Mouse (Mus musculus): ENCODE measurements around the gene Tmem141. TPM values are rescaled to one million over a fixed set of nuclear protein-coding genes. Genes with fewer than 3 reads are reported as not detected.

The Tmem141 gene
- polyA plus RNA-seq (2015; fragmentation: Nextera tagmentation; extraction: Ambion mirVana): 32.4 and 33.3 TPM in 2 replicates

- WGBS: 5% methylated on average over 34 of the region's 34 CpGs
- H3K27ac ChIP-seq (replicated peaks): peak within 1 kb of the TSS; percentile 77
- H3K4me1 ChIP-seq (replicated peaks; ENCODE audit: control insufficient read depth, insufficient read depth): no peaks in the 10 kb centered on the region
- H3K9me3 ChIP-seq (ENCODE audit: control insufficient read depth, low read length): no peaks in the 10 kb centered on the region
- peak; percentile 95 for ATAC-seq (ENCODE audit: low FRiP score, low TSS enrichment)
- peak within 1 kb of the TSS; percentile 65 for H3K9ac ChIP-seq (ENCODE audit: low read length)
- H3K27me3 ChIP-seq (ENCODE audit: control insufficient read depth, insufficient read depth, low read length): no peaks in the 10 kb centered on the region
- peak within 1 kb of the TSS; percentile 86 for H3K4me2 ChIP-seq (replicated peaks; ENCODE audit: low read depth)
- no peaks in the 10 kb centered on the region for H3K36me3 ChIP-seq (ENCODE audit: control insufficient read depth, insufficient read depth, low read length)
- TF ChIP-seq CTCF (IDR thresholded peaks at IDR 0.05; ENCODE audit: low read depth): peak; percentile 81
- no peak for TF ChIP-seq EP300 (optimal IDR thresholded peaks at IDR 0.05)
- H3K4me3 ChIP-seq (ENCODE audit: low read depth, low read length): peak within 1 kb of the TSS; percentile 54
- peak; percentile 94 for DNase-seq (ENCODE audit: low spot score)
Measured at GRCm38 (mm10) chr2:25621229-25622200, at the start of gene Tmem141. Gene Tmem141, minus strand, starts transcription at chr2:25622005.

GRCm38 (mm10) chr2:25666516-25666915, 44.7 kb upstream of the Tmem141 start:
- Histone ChIP-seq H3K9ac (ENCODE audit: low read length) (no peak overlapping the region), H3K36me3 (ENCODE audit: control insufficient read depth, insufficient read depth, low read length) (no peaks in the 10 kb centered on the region), H3K9me3 (ENCODE audit: control insufficient read depth, low read length) (no peaks in the 10 kb centered on the region), H3K4me2 (replicated peaks; ENCODE audit: low read depth) (no peak overlapping the region), H3K27ac (replicated peaks) (no peak overlapping the region), H3K4me1 (replicated peaks; ENCODE audit: control insufficient read depth, insufficient read depth) (no peaks in the 10 kb centered on the region), H3K27me3 (ENCODE audit: control insufficient read depth, insufficient read depth, low read length) (no peaks in the 10 kb centered on the region), H3K4me3 (ENCODE audit: low read depth, low read length) (no peak overlapping the region)
- no peak for ATAC-seq (ENCODE audit: low FRiP score, low TSS enrichment)
- DNase-seq (ENCODE audit: low spot score): no peak
- TF ChIP-seq EP300 (optimal IDR thresholded peaks at IDR 0.05) (no peak), CTCF (IDR thresholded peaks at IDR 0.05; ENCODE audit: low read depth) (no peak)
- WGBS: 62% methylated on average over 1 of the region's 1 CpGs

DNA sequence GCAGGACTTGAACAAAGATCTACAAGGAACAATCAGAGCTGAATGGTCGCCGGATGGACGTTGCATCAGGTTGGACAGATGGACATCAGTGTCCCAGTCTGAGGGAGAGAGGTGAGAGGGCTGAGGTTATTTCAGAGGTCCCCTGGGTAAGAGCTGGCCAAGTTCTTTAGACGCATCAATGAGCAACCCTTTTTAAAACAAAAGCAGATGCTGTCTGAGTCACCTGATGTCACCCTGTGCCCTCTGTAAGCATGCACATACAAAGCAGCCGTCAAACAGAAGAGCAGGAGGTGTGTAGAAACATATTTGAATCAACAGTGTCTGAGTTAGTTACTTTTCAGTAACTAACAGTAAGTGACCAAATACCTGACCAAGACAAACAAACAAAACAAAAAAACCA, 42.3 kb upstream of the Tmem141 start:
- 76% methylated on average over 5 of the region's 5 CpGs for WGBS
- Histone ChIP-seq H3K9ac (ENCODE audit: low read length) (no peak overlapping the region), H3K36me3 (ENCODE audit: control insufficient read depth, insufficient read depth, low read length) (no peaks in the 10 kb centered on the region), H3K9me3 (ENCODE audit: control insufficient read depth, low read length) (no peaks in the 10 kb centered on the region), H3K27ac (replicated peaks) (no peak overlapping the region), H3K27me3 (ENCODE audit: control insufficient read depth, insufficient read depth, low read length) (no peaks in the 10 kb centered on the region), H3K4me3 (ENCODE audit: low read depth, low read length) (no peak overlapping the region), H3K4me1 (replicated peaks; ENCODE audit: control insufficient read depth, insufficient read depth) (no peaks in the 10 kb centered on the region), H3K4me2 (replicated peaks; ENCODE audit: low read depth) (no peak overlapping the region)
- DNase-seq (ENCODE audit: low spot score): no peak
- TF ChIP-seq EP300 (optimal IDR thresholded peaks at IDR 0.05) (no peak), CTCF (IDR thresholded peaks at IDR 0.05; ENCODE audit: low read depth) (no peak)
- no peak for ATAC-seq (ENCODE audit: low FRiP score, low TSS enrichment)

DNA sequence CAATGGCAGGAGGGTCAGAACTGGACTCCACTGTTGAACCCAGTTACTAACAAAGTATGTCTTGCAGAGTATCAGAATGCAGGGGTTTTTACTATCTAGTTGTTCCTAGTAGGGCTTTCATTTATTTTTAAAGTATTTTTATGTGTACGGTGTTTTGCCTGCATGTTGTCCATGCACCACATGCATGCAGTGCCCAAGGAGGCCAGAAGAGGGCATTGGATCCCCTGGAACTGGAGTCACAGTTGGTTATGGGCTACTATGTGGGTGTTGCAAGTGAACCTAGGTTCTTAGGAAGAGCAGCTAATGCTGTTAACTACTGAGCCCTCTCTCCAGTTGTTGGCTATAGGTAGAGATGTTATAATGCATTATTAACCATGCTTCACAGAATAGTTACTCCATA, 41.7 kb upstream of the Tmem141 start:
- Histone ChIP-seq H3K9ac (ENCODE audit: low read length) (no peak overlapping the region), H3K4me3 (ENCODE audit: low read depth, low read length) (no peak overlapping the region), H3K4me1 (replicated peaks; ENCODE audit: control insufficient read depth, insufficient read depth) (no peaks in the 10 kb centered on the region), H3K4me2 (replicated peaks; ENCODE audit: low read depth) (no peak overlapping the region), H3K27me3 (ENCODE audit: control insufficient read depth, insufficient read depth, low read length) (no peaks in the 10 kb centered on the region), H3K27ac (replicated peaks) (no peak overlapping the region), H3K36me3 (ENCODE audit: control insufficient read depth, insufficient read depth, low read length) (no peaks in the 10 kb centered on the region), H3K9me3 (ENCODE audit: control insufficient read depth, low read length) (no peaks in the 10 kb centered on the region)
- 72% methylated on average over 1 of the region's 1 CpGs for WGBS
- DNase-seq (ENCODE audit: low spot score) (peak; percentile 60), ATAC-seq (ENCODE audit: low FRiP score, low TSS enrichment) (no peak)
- TF ChIP-seq CTCF (IDR thresholded peaks at IDR 0.05; ENCODE audit: low read depth) (peak; percentile 75), EP300 (optimal IDR thresholded peaks at IDR 0.05) (no peak)

GRCm38 (mm10) chr2:25661245-25661970, 39.6 kb upstream of the Tmem141 start:
- Histone ChIP-seq H3K4me3 (ENCODE audit: low read depth, low read length) (no peak overlapping the region), H3K27me3 (ENCODE audit: control insufficient read depth, insufficient read depth, low read length) (no peaks in the 10 kb centered on the region), H3K36me3 (ENCODE audit: control insufficient read depth, insufficient read depth, low read length) (no peaks in the 10 kb centered on the region), H3K9ac (ENCODE audit: low read length) (no peak overlapping the region), H3K4me2 (replicated peaks; ENCODE audit: low read depth) (no peak overlapping the region), H3K9me3 (ENCODE audit: control insufficient read depth, low read length) (no peaks in the 10 kb centered on the region), H3K27ac (replicated peaks) (no peak overlapping the region), H3K4me1 (replicated peaks; ENCODE audit: control insufficient read depth, insufficient read depth) (no peaks in the 10 kb centered on the region)
- TF ChIP-seq EP300 (optimal IDR thresholded peaks at IDR 0.05) (no peak), CTCF (IDR thresholded peaks at IDR 0.05; ENCODE audit: low read depth) (no peak)
- 79% methylated on average over 6 of the region's 6 CpGs for WGBS
- no peak for DNase-seq (ENCODE audit: low spot score)
- no peak for ATAC-seq (ENCODE audit: low FRiP score, low TSS enrichment)
